ENCODE assay signal across 16 mouse cellular contexts in the genomic region with DNA sequence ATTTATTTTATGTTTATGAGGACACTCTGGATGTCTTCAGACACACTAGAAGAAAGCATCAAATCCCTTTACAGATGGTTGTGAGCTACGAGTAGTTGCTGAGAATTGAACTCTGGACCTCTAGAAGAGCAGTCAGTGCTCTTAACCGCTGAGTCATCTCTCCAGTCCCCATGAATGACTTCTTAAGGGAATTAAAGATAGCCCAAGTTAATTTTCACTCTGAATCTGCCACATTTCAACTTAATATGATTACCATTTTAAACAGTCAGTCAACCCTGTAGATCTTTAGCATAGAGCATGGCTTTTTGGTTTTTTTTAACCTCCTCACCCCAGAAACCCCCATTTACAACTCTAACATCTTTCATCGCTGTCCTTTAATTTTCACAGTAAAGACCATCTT. TPM values are rescaled to one million over a fixed set of nuclear protein-coding genes. Genes with fewer than 3 reads are reported as not detected.
"Had no signal": no experiment of that assay in that cellular context is flagged by ENCODE, and none has a peak within 500 bp of the region (broad histone marks: within the 10 kb centered on the region; RNA-seq: fewer than 3 reads in every experiment).

No protein-coding gene starts in this region.

- H3K4me3 ChIP-seq: neural tube, embryonic 15.5 days; stomach, embryonic 15.5 days had no signal

- H3K4me2 ChIP-seq: neural tube, embryonic 15.5 days; stomach, embryonic 15.5 days had no signal

- H3K9ac ChIP-seq: neural tube, embryonic 15.5 days; stomach, embryonic 15.5 days had no signal

- H3K36me3 ChIP-seq: neural tube, embryonic 15.5 days; stomach, embryonic 15.5 days had no signal

- DNase-seq: retina, postnatal 1 day; right cerebral cortex, adult 18-20 months; right cerebral cortex, postnatal 14 days; right cerebral cortex, postnatal 25 days; right cerebral cortex, postnatal 4 days; spleen, adult 18-20 months; thymus, adult 18-20 months; thymus, adult 2 months; thymus, postnatal 14 days; thymus, postnatal 25 days; thymus, postnatal 36 days; thymus, postnatal 4 days had no signal

- H3K27ac ChIP-seq: neural tube, embryonic 15.5 days; stomach, embryonic 15.5 days; stomach, postnatal 0 days had no signal

- H3K27me3 ChIP-seq: neural tube, embryonic 15.5 days; stomach, embryonic 15.5 days had no signal

- H3K9me3 ChIP-seq: neural tube, embryonic 15.5 days; stomach, embryonic 15.5 days had no signal

RNA-seq across cellular contexts. Expression of a gene that starts 42.6 kb away (rescaled TPM):
- total RNA-seq: neutrophil, adult 5-6 weeks had no signal
